Mouse (Mus musculus) induced T-regulatory cell, adult 2 months (primary cell): ENCODE measurements around the gene Drg2.

Experiments
- DNase-seq: peaks from one replicate; pipeline ENCODE4 v3.0.0-alpha.2; 2012; ENCODE audit warnings: low read depth

The Drg2 gene

DNA sequence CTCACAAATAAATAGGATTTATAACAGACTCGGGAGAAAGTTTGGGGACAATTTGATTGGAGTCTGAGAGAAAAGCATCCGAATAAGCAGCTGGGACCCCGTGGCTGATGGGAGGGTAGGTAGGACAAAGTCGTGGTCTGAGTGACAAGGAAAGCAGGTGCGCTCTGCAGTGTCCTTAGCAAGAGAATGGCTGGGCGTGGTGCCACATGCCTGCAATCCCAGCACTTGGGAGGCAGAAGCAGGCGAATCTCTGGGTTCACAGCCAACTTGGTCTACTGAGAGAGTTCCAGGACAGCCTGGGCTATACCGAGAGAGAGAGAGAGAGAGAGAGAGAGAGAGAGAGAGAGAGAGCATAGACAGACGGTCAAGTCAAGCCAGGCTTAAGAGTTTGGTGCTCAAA, 16.4 kb downstream of the Drg2 start:
- no peak for DNase-seq

- DNase-seq: no peak
These were observed 20.1 kb downstream of the Drg2 start for GRCm38 (mm10) chr11:60474534-60474933.

DNA sequence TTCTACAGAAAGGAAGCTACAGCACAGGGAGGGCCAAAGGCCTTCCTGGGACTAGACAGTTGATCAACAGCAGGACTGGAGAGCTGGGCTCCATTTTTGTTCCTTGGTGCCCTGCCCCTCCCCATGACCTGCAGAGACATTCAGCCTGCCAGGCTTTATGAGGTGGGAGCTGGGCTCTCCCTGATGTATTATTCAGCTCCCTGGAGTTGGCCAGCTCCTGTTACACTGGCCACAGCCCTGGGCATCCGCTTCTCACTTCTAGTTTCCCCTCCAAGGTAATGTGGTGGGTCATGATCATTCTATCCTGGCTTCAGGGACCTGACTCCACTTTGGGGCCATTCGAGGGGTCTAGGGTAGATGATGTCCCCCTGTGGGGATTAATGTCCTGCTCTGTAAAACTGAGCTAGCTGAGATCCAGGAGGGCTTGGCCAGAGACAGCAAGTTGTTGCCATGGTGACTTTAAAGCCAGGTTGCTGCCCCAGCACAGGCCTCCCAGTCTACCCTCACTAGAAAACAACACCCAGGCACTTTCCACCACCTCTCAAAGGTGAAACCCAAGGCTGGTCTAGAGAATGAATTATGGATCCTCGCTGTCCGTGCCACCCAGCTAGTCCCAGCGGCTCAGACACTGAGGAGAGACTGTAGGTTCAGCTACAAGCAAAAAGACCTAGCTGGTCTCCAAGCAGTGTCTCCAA, 21.4 kb downstream of the Drg2 start:
- no peak for DNase-seq

GRCm38 (mm10) chr11:60478121-60478520, 23.7 kb downstream of the Drg2 start:
- no peak for DNase-seq

- no peak for DNase-seq
These were observed 31.9 kb downstream of the Drg2 start for GRCm38 (mm10) chr11:60486267-60486666.

- DNase-seq: no peak
These were observed 38.3 kb downstream of the Drg2 start for GRCm38 (mm10) chr11:60492726-60493125.

DNA sequence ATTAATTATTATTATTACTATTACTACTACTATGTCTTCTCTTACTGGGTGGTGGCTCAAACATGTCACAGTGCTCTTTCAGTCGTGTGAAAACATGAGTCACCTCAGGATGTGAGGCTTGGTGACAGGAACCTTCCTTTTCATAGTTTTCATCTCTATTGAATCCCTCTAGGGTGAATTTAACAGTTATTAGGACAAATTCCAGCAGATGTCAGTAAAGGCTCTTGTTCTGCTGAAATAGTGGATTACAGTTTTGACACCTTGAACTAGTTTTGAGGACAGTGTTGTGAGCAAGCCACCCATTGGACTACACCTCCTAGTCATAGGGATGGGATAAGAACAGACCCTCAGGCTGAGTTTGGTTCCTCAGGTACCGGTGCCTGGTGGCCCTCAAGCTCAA, 41.3 kb downstream of the Drg2 start:
- no peak for DNase-seq

- DNase-seq: no peak
These were observed 52.9 kb downstream of the Drg2 start for GRCm38 (mm10) chr11:60507281-60507680.

DNA sequence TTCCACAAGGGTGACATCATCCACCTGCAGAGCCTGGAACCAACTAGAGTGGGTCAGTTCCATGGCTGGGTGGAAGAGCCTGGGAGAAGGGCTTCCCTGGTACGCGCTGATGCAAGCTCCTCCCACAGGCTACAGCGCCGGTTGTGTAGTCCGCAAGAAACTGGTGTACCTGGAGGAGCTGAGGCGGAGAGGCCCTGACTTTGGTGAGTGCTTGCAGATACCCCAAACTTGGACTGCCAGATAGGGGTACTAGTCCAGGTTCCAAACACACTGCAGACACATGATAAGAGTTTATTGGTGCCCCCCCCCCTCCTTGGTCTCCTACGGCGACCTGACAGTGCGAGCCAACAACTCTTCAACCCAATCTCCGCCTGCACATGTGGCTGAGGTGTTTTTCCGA, 54.6 kb downstream of the Drg2 start:
- no peak for DNase-seq

GRCm38 (mm10) chr11:60509500-60509899, 55.1 kb downstream of the Drg2 start:
- no peak for DNase-seq

GRCm38 (mm10) chr11:60511893-60512292, 57.5 kb downstream of the Drg2 start:
- no peak for DNase-seq

DNA sequence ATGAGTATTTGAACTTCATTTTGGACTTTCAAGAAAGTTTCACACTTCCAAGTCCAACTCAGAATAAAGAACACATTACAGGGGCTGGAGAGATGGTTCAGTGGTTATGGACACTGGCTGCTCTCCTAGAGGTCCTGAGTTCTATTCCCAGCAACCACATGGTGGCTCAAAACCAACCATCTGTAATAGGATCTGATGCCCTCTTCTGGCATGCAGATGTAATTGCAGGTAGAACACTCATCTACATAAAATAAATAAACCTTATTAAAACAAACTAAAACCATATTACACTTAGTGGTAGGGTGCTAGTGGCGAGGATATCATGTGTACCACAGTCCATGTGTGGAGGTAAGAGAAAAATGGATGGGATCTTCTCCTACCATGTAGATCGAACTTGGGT, 58.1 kb downstream of the Drg2 start:
- DNase-seq: peak; percentile 34

GRCm38 (mm10) chr11:60514941-60515340, 60.5 kb downstream of the Drg2 start:
- DNase-seq: no peak

DNA sequence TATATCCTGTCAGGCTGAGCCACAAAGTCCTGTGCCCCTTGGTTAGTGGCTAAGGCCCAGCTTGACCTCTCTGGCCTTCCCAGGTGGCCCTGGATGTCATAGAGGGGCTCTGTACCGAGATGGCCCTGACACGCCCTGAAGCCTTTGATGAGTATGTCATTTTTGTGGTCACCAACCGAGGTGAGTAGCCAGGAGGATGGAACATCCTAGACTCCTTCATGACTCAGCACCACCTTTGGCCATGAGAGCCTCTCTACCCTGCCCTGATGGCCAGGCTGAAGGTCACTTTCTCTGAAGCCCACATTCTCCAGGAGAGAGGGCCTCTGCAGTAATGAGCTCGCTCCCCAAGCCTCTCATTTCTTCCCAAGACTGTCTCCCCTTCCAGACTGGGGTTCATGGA, 63.9 kb downstream of the Drg2 start:
- DNase-seq: no peak
